Comparison of ENCODE assay signal across 27 mouse cellular contexts in the genomic region with DNA sequence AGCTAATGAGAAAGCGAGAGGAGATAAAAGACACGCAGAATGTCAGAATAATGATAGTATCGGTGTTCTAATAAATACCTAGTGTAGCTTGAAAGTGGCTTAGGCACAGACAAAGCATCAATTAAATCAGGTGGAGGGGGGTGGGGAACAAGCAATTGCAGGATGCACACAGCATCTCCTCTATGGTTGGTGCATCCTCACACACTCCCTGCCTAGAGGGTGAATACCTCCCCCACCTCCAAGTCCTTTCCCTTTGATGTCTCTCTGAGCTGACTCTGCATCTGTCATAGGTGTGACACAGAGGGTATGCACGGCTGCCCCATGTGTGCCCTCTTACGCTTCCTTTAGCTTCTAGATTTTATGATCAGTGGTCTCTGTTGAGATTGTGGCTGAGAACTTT. TPM values are rescaled to one million over a fixed set of nuclear protein-coding genes. Genes with fewer than 3 reads are reported as not detected.
A peak's percentile ranks its signal among the peaks of the same experiment; 100 is the strongest.
DNase-seq lines count a peak whose midpoint lies in the region; ATAC-seq lines count a peak whose summit lies in the region.
"Had no signal": no experiment of that assay in that cellular context is flagged by ENCODE, and none has a peak within 500 bp of the region (broad histone marks: within the 10 kb centered on the region; RNA-seq: fewer than 3 reads in every experiment).

No protein-coding gene starts in this region.

- H3K9ac ChIP-seq in embryonic facial prominence, embryonic 14.5 days (ENCODE audit: low read depth, low read length) = no peak overlapping the region
- H3K9ac ChIP-seq in hindbrain, embryonic 13.5 days = no peak overlapping the region
- no peak overlapping the region for H3K9ac ChIP-seq in hindbrain, embryonic 11.5 days (ENCODE audit: low read depth, low read length)
- H3K9ac ChIP-seq in midbrain, embryonic 16.5 days (ENCODE audit: low read depth, low read length) = no peak overlapping the region
- H3K9ac ChIP-seq in midbrain, embryonic 14.5 days (replicated peaks; ENCODE audit: low read length) = no peak overlapping the region
- H3K9ac ChIP-seq in limb, embryonic 15.5 days = no peak overlapping the region
- H3K9ac ChIP-seq: heart, embryonic 13.5 days; liver, embryonic 13.5 days had no signal

- DNase-seq in embryonic facial prominence, embryonic 14.5 days (ENCODE audit: low spot score) = peak; percentile 22
- no peak for DNase-seq in embryonic facial prominence, embryonic 10.5 days (ENCODE audit: low spot score)
- no peak for DNase-seq in hindbrain, embryonic 11.5 days (ENCODE audit: low spot score)
- no peak for DNase-seq in midbrain, embryonic 14.5 days
- DNase-seq in heart, adult 18-20 months = no peak
- DNase-seq: adrenal gland, adult 8-10 months; cerebellum, adult 2 months; cerebellum, postnatal 36 days; embryo, embryonic 11 days; gastrocnemius, postnatal 14 days; heart, adult 2 months; heart, postnatal 36 days; kidney, adult 8-10 months; kidney, postnatal 14 days; liver, embryonic 13.5 days; lung, adult 2 months; lung, postnatal 14 days; retina, postnatal 1 day; right cerebral cortex, postnatal 25 days; spleen, adult 18-20 months; thymus, postnatal 14 days had no signal

- peaks cover 18% of the 10 kb centered on the region; the same call in 1 of the 2 replicates for H3K4me1 ChIP-seq in embryonic facial prominence, embryonic 14.5 days (ENCODE audit: control insufficient read depth, insufficient read depth, low read length)
- H3K4me1 ChIP-seq in embryonic facial prominence, embryonic 10.5 days = peaks cover 17% of the 10 kb centered on the region
- peaks cover 28% of the 10 kb centered on the region for H3K4me1 ChIP-seq in hindbrain, embryonic 13.5 days (replicated peaks)
- no peaks in the 10 kb centered on the region for H3K4me1 ChIP-seq in hindbrain, embryonic 11.5 days (replicated peaks; ENCODE audit: control insufficient read depth, insufficient read depth, low read length)
- 0 out of 2 replicates have a peak, but pooled peaks cover 3% of the 10 kb centered on the region for H3K4me1 ChIP-seq in midbrain, embryonic 16.5 days (ENCODE audit: control insufficient read depth, insufficient read depth, low read length)
- H3K4me1 ChIP-seq in midbrain, embryonic 14.5 days (ENCODE audit: control insufficient read depth, insufficient read depth, low read length) = no peaks in the 10 kb centered on the region
- H3K4me1 ChIP-seq in limb, embryonic 15.5 days = peaks cover 57% of the 10 kb centered on the region
- H3K4me1 ChIP-seq: liver, embryonic 13.5 days had no signal

- H3K27me3 ChIP-seq in embryonic facial prominence, embryonic 14.5 days (replicated peaks; ENCODE audit: control insufficient read depth, insufficient read depth, low read length) = no peaks in the 10 kb centered on the region
- peaks cover 10% of the 10 kb centered on the region for H3K27me3 ChIP-seq in embryonic facial prominence, embryonic 10.5 days (replicated peaks; ENCODE audit: low read depth, poor library complexity, severe bottlenecking)
- no peaks in the 10 kb centered on the region for H3K27me3 ChIP-seq in hindbrain, embryonic 13.5 days
- no peaks in the 10 kb centered on the region for H3K27me3 ChIP-seq in hindbrain, embryonic 11.5 days (ENCODE audit: control insufficient read depth, insufficient read depth, low read length)
- no peaks in the 10 kb centered on the region for H3K27me3 ChIP-seq in midbrain, embryonic 16.5 days (ENCODE audit: control insufficient read depth, insufficient read depth, low read depth, low read length)
- no peaks in the 10 kb centered on the region for H3K27me3 ChIP-seq in midbrain, embryonic 14.5 days (ENCODE audit: control insufficient read depth, insufficient read depth, low read length)
- H3K27me3 ChIP-seq in limb, embryonic 15.5 days = no peaks in the 10 kb centered on the region

- ATAC-seq in embryonic facial prominence, embryonic 14.5 days (ENCODE audit: low read depth) = no peak
- no peak; the same call in 1 of the 2 replicates for ATAC-seq in hindbrain, embryonic 13.5 days (ENCODE audit: low FRiP score)
- no peak for ATAC-seq in hindbrain, embryonic 11.5 days (ENCODE audit: low FRiP score)
- 0 out of 2 replicates have a peak, but pooled peaks have one; percentile 36 for ATAC-seq in midbrain, embryonic 16.5 days
- no peak for ATAC-seq in midbrain, embryonic 14.5 days (ENCODE audit: low FRiP score, low TSS enrichment)
- no peak for ATAC-seq in limb, embryonic 15.5 days (ENCODE audit: insufficient number of reproducible peaks, low FRiP score, low TSS enrichment, low read depth)
- ATAC-seq: activated CD4-positive, CD25-positive, alpha-beta regulatory T cell, adult 4 months had no signal

- H3K27ac ChIP-seq in embryonic facial prominence, embryonic 14.5 days (replicated peaks; ENCODE audit: low read depth, low read length) = no peak overlapping the region
- H3K27ac ChIP-seq in embryonic facial prominence, embryonic 10.5 days (replicated peaks) = no peak overlapping the region
- peak overlapping the region; percentile 71 for H3K27ac ChIP-seq in hindbrain, embryonic 13.5 days
- H3K27ac ChIP-seq in hindbrain, embryonic 11.5 days (ENCODE audit: low read depth, low read length) = no peak overlapping the region
- no peak overlapping the region for H3K27ac ChIP-seq in midbrain, embryonic 16.5 days (ENCODE audit: low read length)
- no peak overlapping the region for H3K27ac ChIP-seq in midbrain, embryonic 14.5 days (replicated peaks; ENCODE audit: low read depth, low read length)
- H3K27ac ChIP-seq in limb, embryonic 15.5 days = 0 out of 2 replicates have a peak overlapping the region, but pooled peaks have one; percentile 55
- H3K27ac ChIP-seq: heart, adult 2 months; heart, embryonic 13.5 days; limb, embryonic 13.5 days; liver, embryonic 13.5 days had no signal

- H3K36me3 ChIP-seq in embryonic facial prominence, embryonic 14.5 days (ENCODE audit: control insufficient read depth, insufficient read depth, low read length) = peaks cover 46% of the 10 kb centered on the region
- H3K36me3 ChIP-seq in embryonic facial prominence, embryonic 10.5 days (replicated peaks) = no peaks in the 10 kb centered on the region
- H3K36me3 ChIP-seq in hindbrain, embryonic 13.5 days = no peaks in the 10 kb centered on the region
- no peaks in the 10 kb centered on the region for H3K36me3 ChIP-seq in hindbrain, embryonic 11.5 days (ENCODE audit: control insufficient read depth, insufficient read depth, low read length)
- H3K36me3 ChIP-seq in midbrain, embryonic 16.5 days (ENCODE audit: control insufficient read depth, insufficient read depth, low read length) = no peaks in the 10 kb centered on the region
- H3K36me3 ChIP-seq in midbrain, embryonic 14.5 days (ENCODE audit: control insufficient read depth, insufficient read depth, low read length) = no peaks in the 10 kb centered on the region
- H3K36me3 ChIP-seq in limb, embryonic 15.5 days = peaks cover 45% of the 10 kb centered on the region
- H3K36me3 ChIP-seq: liver, embryonic 13.5 days had no signal

- no peaks in the 10 kb centered on the region for H3K9me3 ChIP-seq in embryonic facial prominence, embryonic 14.5 days (ENCODE audit: control insufficient read depth, low read length)
- H3K9me3 ChIP-seq in embryonic facial prominence, embryonic 10.5 days = no peaks in the 10 kb centered on the region
- H3K9me3 ChIP-seq in hindbrain, embryonic 13.5 days = no peaks in the 10 kb centered on the region
- H3K9me3 ChIP-seq in hindbrain, embryonic 11.5 days (ENCODE audit: control insufficient read depth, low read length) = no peaks in the 10 kb centered on the region
- H3K9me3 ChIP-seq in midbrain, embryonic 16.5 days (replicated peaks; ENCODE audit: control insufficient read depth, low read length, poor library complexity, severe bottlenecking) = no peaks in the 10 kb centered on the region
- no peaks in the 10 kb centered on the region for H3K9me3 ChIP-seq in midbrain, embryonic 14.5 days (ENCODE audit: control insufficient read depth, low read length)
- H3K9me3 ChIP-seq in limb, embryonic 15.5 days = no peaks in the 10 kb centered on the region
- H3K9me3 ChIP-seq: heart, embryonic 13.5 days; limb, embryonic 13.5 days; liver, embryonic 13.5 days had no signal

- H3K4me2 ChIP-seq in embryonic facial prominence, embryonic 14.5 days (ENCODE audit: low read depth, low read length) = no peak overlapping the region
- no peak overlapping the region for H3K4me2 ChIP-seq in hindbrain, embryonic 13.5 days
- H3K4me2 ChIP-seq in hindbrain, embryonic 11.5 days (replicated peaks; ENCODE audit: low read depth, low read length) = no peak overlapping the region
- H3K4me2 ChIP-seq in midbrain, embryonic 16.5 days (ENCODE audit: low read length) = no peak overlapping the region
- H3K4me2 ChIP-seq in midbrain, embryonic 14.5 days (ENCODE audit: low read length) = no peak overlapping the region
- no peak overlapping the region for H3K4me2 ChIP-seq in limb, embryonic 15.5 days
- H3K4me2 ChIP-seq: heart, embryonic 13.5 days; limb, embryonic 13.5 days; liver, embryonic 13.5 days had no signal

- WGBS in embryonic facial prominence, embryonic 14.5 days = 56% methylated on average over 5 of the region's 5 CpGs
- WGBS in embryonic facial prominence, embryonic 10.5 days = 66% methylated on average over 5 of the region's 5 CpGs
- WGBS in hindbrain, embryonic 13.5 days = 47% methylated on average over 5 of the region's 5 CpGs
- WGBS in hindbrain, embryonic 11.5 days = 70% methylated on average over 5 of the region's 5 CpGs
- WGBS in midbrain, embryonic 16.5 days = 42% methylated on average over 5 of the region's 5 CpGs
- 63% methylated on average over 5 of the region's 5 CpGs for WGBS in midbrain, embryonic 14.5 days
- 36% methylated on average over 5 of the region's 5 CpGs for WGBS in limb, embryonic 15.5 days

- no peak overlapping the region for H3K4me3 ChIP-seq in embryonic facial prominence, embryonic 14.5 days (ENCODE audit: low read depth, low read length)
- H3K4me3 ChIP-seq in embryonic facial prominence, embryonic 10.5 days = no peak overlapping the region
- no peak overlapping the region for H3K4me3 ChIP-seq in hindbrain, embryonic 13.5 days
- no peak overlapping the region for H3K4me3 ChIP-seq in hindbrain, embryonic 11.5 days (ENCODE audit: low read depth, low read length)
- no peak overlapping the region for H3K4me3 ChIP-seq in midbrain, embryonic 16.5 days (ENCODE audit: low read depth, low read length)
- no peak overlapping the region for H3K4me3 ChIP-seq in midbrain, embryonic 14.5 days (replicated peaks; ENCODE audit: low read depth, low read length)
- H3K4me3 ChIP-seq in limb, embryonic 15.5 days = no peak overlapping the region
- H3K4me3 ChIP-seq: heart, adult 2 months; heart, embryonic 13.5 days; limb, embryonic 13.5 days; liver, embryonic 13.5 days had no signal

RNA-seq across cellular contexts. Expression of gene Emp1, which starts 13.5 kb away (rescaled TPM):
- polyA plus RNA-seq in embryonic facial prominence, embryonic 14.5 days (2014; fragmentation: Nextera tagmentation; extraction: Ambion mirVana) = 56.5 and 70.8 TPM in 2 replicates
- 4.3 and 7.7 TPM in 2 replicates for polyA plus RNA-seq in embryonic facial prominence, embryonic 10.5 days (2016; fragmentation: Nextera tagmentation; extraction: Ambion mirVana)
- polyA plus RNA-seq in hindbrain, embryonic 13.5 days (2015; fragmentation: Nextera tagmentation; extraction: Ambion mirVana) = 11.1 and 12.2 TPM in 2 replicates
- 6.9 and 8.8 TPM in 2 replicates for polyA plus RNA-seq in hindbrain, embryonic 11.5 days (2014; fragmentation: Nextera tagmentation; extraction: Ambion mirVana)
- 7.5 TPM in 2 replicates for polyA plus RNA-seq in midbrain, embryonic 16.5 days (2015; fragmentation: Nextera tagmentation; extraction: Ambion mirVana)
- 1.4 and 3.6 TPM in 2 replicates for polyA plus RNA-seq in midbrain, embryonic 14.5 days (2014; fragmentation: Nextera tagmentation; extraction: Ambion mirVana)
- 244 and 369 TPM in 2 replicates for polyA plus RNA-seq in limb, embryonic 15.5 days (2015; fragmentation: Nextera tagmentation; extraction: Ambion mirVana)
- 10 to 100 TPM; 39.9 to 43.1 TPM for total RNA-seq in heart, adult 18-20 months (2021)

Comparison
In these comparisons a context has a peak if more than half of its experiments do, and no peak if none do; other contexts are left out.
1. H3K27ac ChIP-seq: peak in hindbrain, embryonic 13.5 days (single experiment) and limb, embryonic 15.5 days (single experiment); none in embryonic facial prominence, embryonic 14.5 days (single experiment), embryonic facial prominence, embryonic 10.5 days (single experiment), hindbrain, embryonic 11.5 days (single experiment), midbrain, embryonic 16.5 days (single experiment) and midbrain, embryonic 14.5 days (single experiment).